Mouse (Mus musculus): ENCODE data around the gene Gm42688. TPM values are rescaled to one million over a fixed set of nuclear protein-coding genes. Genes with fewer than 3 reads are reported as not detected.

Gm42688 gene
- polyA plus RNA-seq, 1 experiment from 2014 or later = 2.3 TPM

DNA sequence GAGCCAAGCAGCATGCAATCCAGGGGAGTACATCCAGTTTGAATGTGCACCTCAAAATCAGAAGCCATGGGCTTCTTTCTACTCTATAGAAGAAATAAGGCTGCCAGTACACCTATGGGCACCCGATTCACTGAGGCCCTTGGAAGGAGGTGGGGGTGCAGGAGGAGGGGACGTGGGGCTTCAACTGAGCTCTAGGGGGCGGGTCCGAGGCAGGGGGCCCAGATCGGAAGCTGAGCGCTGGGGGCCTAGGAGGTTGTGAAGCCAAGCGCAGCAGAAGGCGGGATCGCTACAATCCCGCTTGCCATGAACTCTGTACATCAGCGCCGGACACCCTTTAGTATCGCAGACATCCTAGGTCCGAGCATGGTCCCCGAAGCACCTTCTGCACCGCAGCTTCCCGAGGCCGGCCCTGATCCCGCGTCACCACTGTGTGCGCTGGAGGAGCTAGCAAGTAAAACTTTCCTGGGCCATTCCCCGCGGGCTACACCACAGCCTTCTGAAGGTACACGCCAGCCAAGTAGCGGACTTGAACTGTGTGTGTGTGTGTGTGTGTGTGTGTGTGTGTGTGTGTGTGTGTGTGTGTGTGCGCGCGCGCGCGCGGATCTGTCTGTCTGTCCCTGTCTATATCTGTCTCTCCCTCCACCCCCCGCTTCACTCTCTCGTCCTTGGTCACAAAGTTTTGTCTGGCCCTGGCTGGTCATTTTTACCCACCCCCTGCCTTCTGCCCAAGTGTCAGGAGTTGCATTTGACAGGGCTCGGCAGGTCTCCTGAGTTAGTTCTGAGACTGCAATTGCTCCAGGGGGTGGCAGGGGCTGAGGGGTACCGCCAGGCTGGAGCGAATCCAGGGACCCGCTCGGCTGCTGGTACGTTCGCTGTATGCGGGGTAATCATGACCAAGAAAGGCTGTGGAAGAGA lies 15.0 kb upstream of the Gm42688 start, which contains the start of gene Lbx2:
Lbx2 (plus strand) TSS at position 247 of the 915 bp plus-strand sequence.
- ATAC-seq = no peak
- Histone ChIP-seq H3K36me3 (ENCODE audit: poor library complexity, severe bottlenecking) (peaks cover 14% of the 10 kb centered on the region; the same call in 1 of the 2 replicates), H3K4me2 (peak within 1 kb of the TSS; percentile 5; the same call in 1 of the 2 replicates), H3K4me1 (peaks cover 6% of the 10 kb centered on the region; the same call in 1 of the 2 replicates), H3K27me3 (peaks cover 88% of the 10 kb centered on the region), H3K9ac (0 out of 2 replicates have a peak within 1 kb of the TSS, but pooled peaks have one; percentile 16), H3K9me3 (replicated peaks) (no peaks in the 10 kb centered on the region), H3K4me3 (0 out of 2 replicates have a peak within 1 kb of the TSS, but pooled peaks have one; percentile 4), H3K27ac (no peak within 1 kb of the TSS)
- 2% methylated on average over 42 of the region's 42 CpGs for WGBS

GRCm38 (mm10) chr6:83087205-83087925 lies 14.1 kb upstream of the Gm42688 start:
- Histone ChIP-seq H3K27ac (no peak overlapping the region), H3K27me3 (peaks cover 94% of the 10 kb centered on the region), H3K4me2 (peak overlapping the region; percentile 24), H3K9me3 (replicated peaks) (no peaks in the 10 kb centered on the region), H3K4me3 (peak overlapping the region; percentile 14; the same call in 1 of the 2 replicates), H3K36me3 (ENCODE audit: poor library complexity, severe bottlenecking) (0 out of 2 replicates have a peak, but pooled peaks cover 4% of the 10 kb centered on the region), H3K9ac (no peak overlapping the region), H3K4me1 (peaks cover 6% of the 10 kb centered on the region; the same call in 1 of the 2 replicates)
- no peak for ATAC-seq
- WGBS = under 1% methylated on average over 47 of the region's 47 CpGs

- Histone ChIP-seq H3K27ac (no peak overlapping the region), H3K4me3 (peak overlapping the region; percentile 14; the same call in 1 of the 2 replicates), H3K36me3 (ENCODE audit: poor library complexity, severe bottlenecking) (no peaks in the 10 kb centered on the region), H3K9me3 (replicated peaks) (no peaks in the 10 kb centered on the region), H3K27me3 (peaks cover 94% of the 10 kb centered on the region), H3K4me1 (peaks cover 6% of the 10 kb centered on the region; the same call in 1 of the 2 replicates), H3K4me2 (peak overlapping the region; percentile 24; the same call in 1 of the 2 replicates), H3K9ac (no peak overlapping the region)
- ATAC-seq = no peak
- WGBS = 4% methylated on average over 9 of the region's 9 CpGs
Measured at GRCm38 (mm10) chr6:83087926-83088260, 13.5 kb upstream of the Gm42688 start.

- Histone ChIP-seq H3K27ac (no peak overlapping the region), H3K36me3 (ENCODE audit: poor library complexity, severe bottlenecking) (no peaks in the 10 kb centered on the region), H3K4me3 (no peak overlapping the region), H3K27me3 (peaks cover 58% of the 10 kb centered on the region), H3K9ac (no peak overlapping the region), H3K4me1 (no peaks in the 10 kb centered on the region; the same call in 1 of the 2 replicates), H3K4me2 (no peak overlapping the region), H3K9me3 (replicated peaks) (no peaks in the 10 kb centered on the region)
- ATAC-seq = no peak
- WGBS = 53% methylated on average over 6 of the region's 6 CpGs
Measured at GRCm38 (mm10) chr6:83092416-83093127, 8.8 kb upstream of the Gm42688 start.

GRCm38 (mm10) chr6:83095968-83096367 lies 5.4 kb upstream of the Gm42688 start:
- no peak overlapping the region for H3K9ac ChIP-seq
- H3K27ac ChIP-seq = no peak overlapping the region
- H3K4me2 ChIP-seq = no peak overlapping the region
- H3K4me1 ChIP-seq = 0 out of 2 replicates have a peak, but pooled peaks cover 3% of the 10 kb centered on the region
- no peaks in the 10 kb centered on the region for H3K9me3 ChIP-seq (replicated peaks)
- H3K36me3 ChIP-seq (ENCODE audit: poor library complexity, severe bottlenecking) = no peaks in the 10 kb centered on the region
- peaks cover 39% of the 10 kb centered on the region for H3K27me3 ChIP-seq
- 56% methylated on average over 6 of the region's 6 CpGs for WGBS
- no peak overlapping the region for H3K4me3 ChIP-seq
- ATAC-seq = no peak

GRCm38 (mm10) chr6:83098411-83098810 lies 3.0 kb upstream of the Gm42688 start:
- WGBS = 70% methylated on average over 2 of the region's 2 CpGs
- no peaks in the 10 kb centered on the region for H3K36me3 ChIP-seq (ENCODE audit: poor library complexity, severe bottlenecking)
- H3K27me3 ChIP-seq = peaks cover 24% of the 10 kb centered on the region
- no peak overlapping the region for H3K4me3 ChIP-seq
- no peak overlapping the region for H3K9ac ChIP-seq
- no peak overlapping the region for H3K27ac ChIP-seq
- ATAC-seq = no peak
- H3K4me1 ChIP-seq = peaks cover 22% of the 10 kb centered on the region
- no peak overlapping the region for H3K4me2 ChIP-seq
- no peaks in the 10 kb centered on the region for H3K9me3 ChIP-seq (replicated peaks)

- H3K27me3 ChIP-seq = peaks cover 19% of the 10 kb centered on the region
- H3K36me3 ChIP-seq (ENCODE audit: poor library complexity, severe bottlenecking) = 0 out of 2 replicates have a peak, but pooled peaks cover 7% of the 10 kb centered on the region
- H3K27ac ChIP-seq = peak overlapping the region; percentile 70
- peak; percentile 71 for ATAC-seq
- peak overlapping the region; percentile 100 for H3K4me2 ChIP-seq
- peak overlapping the region; percentile 75 for H3K4me3 ChIP-seq
- H3K9ac ChIP-seq = peak overlapping the region; percentile 82
- H3K9me3 ChIP-seq (replicated peaks) = no peaks in the 10 kb centered on the region
- H3K4me1 ChIP-seq = peaks cover 25% of the 10 kb centered on the region
- under 1% methylated on average over 65 of the region's 74 CpGs for WGBS
Measured at GRCm38 (mm10) chr6:83101688-83102556, 505 bp downstream of the Gm42688 start.

- ATAC-seq = no peak
- peak overlapping the region; percentile 100 for H3K4me2 ChIP-seq
- H3K27ac ChIP-seq = no peak overlapping the region
- peak overlapping the region; percentile 75; the same call in 1 of the 2 replicates for H3K4me3 ChIP-seq
- H3K36me3 ChIP-seq (ENCODE audit: poor library complexity, severe bottlenecking) = peaks cover 12% of the 10 kb centered on the region; the same call in 1 of the 2 replicates
- 49% methylated on average over 11 of the region's 11 CpGs for WGBS
- H3K9ac ChIP-seq = peak overlapping the region; percentile 82; the same call in 1 of the 2 replicates
- H3K27me3 ChIP-seq = peaks cover 19% of the 10 kb centered on the region
- no peaks in the 10 kb centered on the region for H3K9me3 ChIP-seq (replicated peaks)
- H3K4me1 ChIP-seq = peaks cover 35% of the 10 kb centered on the region
Measured at GRCm38 (mm10) chr6:83103130-83103650, 1.8 kb downstream of the Gm42688 start.

DNA sequence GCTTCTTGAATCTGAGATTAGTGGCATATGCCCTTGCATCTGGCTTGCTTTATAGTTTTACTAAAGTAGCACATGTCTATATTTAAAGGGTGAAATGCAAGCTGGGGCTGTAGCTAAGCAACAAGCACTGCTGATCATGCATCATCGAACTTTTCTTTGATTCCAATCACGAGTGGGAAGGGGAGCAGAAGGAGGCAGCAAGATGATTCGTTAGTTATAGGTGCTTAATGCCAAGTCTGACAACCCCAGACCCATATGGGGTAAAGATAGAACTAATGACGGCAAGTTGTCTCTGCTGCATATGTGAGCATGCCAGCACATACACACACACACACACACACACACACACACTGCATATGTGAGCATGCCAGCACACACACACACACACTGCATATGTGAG lies 2.7 kb downstream of the Gm42688 start:
- ATAC-seq = peak; percentile 25; the same call in 1 of the 2 replicates

GRCm38 (mm10) chr6:83107566-83108400 lies 6.4 kb downstream of the Gm42688 start:
- Histone ChIP-seq H3K4me3 (peak overlapping the region; percentile 94), H3K9ac (peak overlapping the region; percentile 96; the same call in 1 of the 2 replicates), H3K9me3 (replicated peaks) (no peaks in the 10 kb centered on the region), H3K4me1 (peaks cover 36% of the 10 kb centered on the region), H3K27ac (0 out of 2 replicates have a peak overlapping the region, but pooled peaks have one; percentile 10), H3K36me3 (ENCODE audit: poor library complexity, severe bottlenecking) (peaks cover 15% of the 10 kb centered on the region; the same call in 1 of the 2 replicates), H3K4me2 (peak overlapping the region; percentile 93), H3K27me3 (peaks cover 5% of the 10 kb centered on the region; the same call in 1 of the 2 replicates)
- no peak for ATAC-seq
- 36% methylated on average over 13 of the region's 13 CpGs for WGBS

More for the DNA sequence above, 2.7 kb downstream of the Gm42688 start:
- peaks cover 12% of the 10 kb centered on the region; the same call in 1 of the 2 replicates for H3K36me3 ChIP-seq (ENCODE audit: poor library complexity, severe bottlenecking)
- peaks cover 17% of the 10 kb centered on the region for H3K27me3 ChIP-seq
- H3K4me1 ChIP-seq = peaks cover 39% of the 10 kb centered on the region
- H3K4me3 ChIP-seq = no peak overlapping the region
- H3K9ac ChIP-seq = no peak overlapping the region
- 48% methylated on average over 4 of the region's 4 CpGs for WGBS
- no peaks in the 10 kb centered on the region for H3K9me3 ChIP-seq (replicated peaks)
- H3K4me2 ChIP-seq = no peak overlapping the region
- no peak overlapping the region for H3K27ac ChIP-seq

Data from forebrain, embryonic 13.5 days (tissue).